Mouse (Mus musculus) hindbrain, postnatal 0 days (tissue): ENCODE data around the gene Gm49711. TPM values are rescaled to one million over a fixed set of nuclear protein-coding genes. Genes with fewer than 3 reads are reported as not detected.
"Not testable (repeated sequence)": the region's sequence is repeated elsewhere in the genome, so short reads cannot be mapped to it uniquely, and the experiment has no call there.

Source experiments
- ATAC-seq: fragments of 200-750 bp; cut with Nextera tagmentation; 2 replicates; pipeline ENCODE4 v1.8.0; 2017; ENCODE audit warnings: mild to moderate bottlenecking, moderate TSS enrichment, moderate library complexity
- DNase-seq: peaks from one replicate; pipeline ENCODE4 v3.0.0-alpha.2; 2015; ENCODE audit warnings: low spot score
- H3K27ac ChIP-seq: fragments of 300-500 bp; sonication (generic); 2 replicates; pipeline ENCODE4 v1.5.1; 2014; ENCODE audit warnings: mild to moderate bottlenecking
- H3K27me3 ChIP-seq: fragments of 300-500 bp; sonication (generic); 2 replicates; pipeline ENCODE4 v1.6.1; 2014; ENCODE audit warnings: low read length, mixed read lengths; ENCODE audit not compliant: insufficient read depth
- H3K36me3 ChIP-seq: fragments of 300-500 bp; sonication (generic); 2 replicates; pipeline ENCODE4 v1.6.1; 2014; ENCODE audit warnings: low read length, mixed read lengths; ENCODE audit not compliant: insufficient read depth
- H3K4me1 ChIP-seq: fragments of 300-500 bp; sonication (generic); 2 replicates; pipeline ENCODE4 v1.6.1; 2014; ENCODE audit warnings: antibody characterized with exemption, low read length, mixed read lengths; ENCODE audit not compliant: insufficient read depth
- H3K4me2 ChIP-seq: fragments of 300-500 bp; sonication (generic); 2 replicates; pipeline ENCODE4 v1.6.1; 2014; ENCODE audit warnings: low read depth, mild to moderate bottlenecking, low read length, moderate library complexity, mixed read lengths
- H3K4me3 ChIP-seq: fragments of 300-500 bp; sonication (generic); 2 replicates; pipeline ENCODE4 v1.5.1; 2014; ENCODE audit warnings: low read length
- H3K9ac ChIP-seq: fragments of 300-500 bp; sonication (generic); replicated peaks from 2 replicates; pipeline ENCODE4 v1.6.1; 2014; ENCODE audit warnings: mild to moderate bottlenecking, low read length, moderate library complexity, mixed read lengths
- H3K9me3 ChIP-seq: fragments of 300-500 bp; sonication (generic); 2 replicates; pipeline ENCODE4 v1.6.1; 2016; ENCODE audit warnings: low read length, mixed read lengths
- CTCF ChIP-seq: IDR thresholded peaks from 2 replicates; pipeline ENCODE4 v1.5.1; 2016; ENCODE audit warnings: antibody characterized with exemption, control low read depth, low read depth
- WGBS: fragments of 180-500 bp; shearing (Covaris S2); extraction: QIAGEN DNeasy Blood & Tissue Kit; methylation state at CpG from one replicate; pipeline ENCODE4 v1.1.7; 2014; 5-methylcytosine and 5-hydroxymethylcytosine counted together
- polyA plus RNA-seq: library from polyadenylated mRNA; unstranded; fragments of >200 nt; fragmentation: Nextera tagmentation; extraction: Ambion mirVana; gene quantifications from 2 replicates; pipeline ENCODE4 v1.2.1, GENCODE M21; 2015
- total RNA-seq: library from RNA; depleted of rRNA; stranded (reverse); fragments of >200 nt; gene quantifications from 2 replicates; pipeline ENCODE4 v1.2.3, GENCODE M21; 2014

Gene Gm49711
- total and polyA plus RNA-seq, 2 experiments from 2014 or later: 0.58 TPM; not detected in 1

GRCm38 (mm10) chr16:92089225-92089624, 31.1 kb downstream of the Gm49711 start:
- no peaks in the 10 kb centered on the region for H3K36me3 ChIP-seq

GRCm38 (mm10) chr16:92091876-92092275, 33.8 kb downstream of the Gm49711 start:
- ATAC-seq: no peak
- WGBS: 55% methylated on average over 5 of the region's 5 CpGs
- H3K9me3 ChIP-seq: no peaks in the 10 kb centered on the region

More at GRCm38 (mm10) chr16:92089225-92089624, 31.1 kb downstream of the Gm49711 start:
- TF ChIP-seq CTCF: no peak
- Histone ChIP-seq H3K27me3 (no peaks in the 10 kb centered on the region), H3K9me3 (no peaks in the 10 kb centered on the region), H3K4me3 (no peak overlapping the region), H3K4me2 (no peak overlapping the region), H3K27ac (no peak overlapping the region), H3K9ac (no peak overlapping the region), H3K4me1 (no peaks in the 10 kb centered on the region; the same call in 1 of the 2 replicates)
- WGBS: 29% methylated on average over 3 of the region's 3 CpGs
- no peak for ATAC-seq
- DNase-seq: no peak

GRCm38 (mm10) chr16:92098351-92099051, 40.4 kb downstream of the Gm49711 start:
- Histone ChIP-seq H3K4me1 (0 out of 2 replicates have a peak, but pooled peaks cover 7% of the 10 kb centered on the region), H3K9me3 (no peaks in the 10 kb centered on the region), H3K4me3 (no peak overlapping the region), H3K9ac (no peak overlapping the region), H3K36me3 (0 out of 2 replicates have a peak, but pooled peaks cover 3% of the 10 kb centered on the region), H3K27me3 (no peaks in the 10 kb centered on the region), H3K27ac (no peak overlapping the region), H3K4me2 (no peak overlapping the region)
- DNase-seq (peak; percentile 32), ATAC-seq (no peak)
- 60% methylated on average over 10 of the region's 10 CpGs for WGBS
- TF ChIP-seq CTCF: no peak

More at GRCm38 (mm10) chr16:92091876-92092275, 33.8 kb downstream of the Gm49711 start:
- no peaks in the 10 kb centered on the region for H3K36me3 ChIP-seq
- H3K27me3 ChIP-seq: no peaks in the 10 kb centered on the region
- no peak for DNase-seq
- H3K9ac ChIP-seq: no peak overlapping the region
- no peak overlapping the region for H3K4me2 ChIP-seq
- no peak overlapping the region for H3K4me3 ChIP-seq
- TF ChIP-seq CTCF: no peak
- H3K27ac ChIP-seq: no peak overlapping the region
- no peaks in the 10 kb centered on the region; the same call in 1 of the 2 replicates for H3K4me1 ChIP-seq

- DNase-seq (no peak), ATAC-seq (no peak)
- no peak for TF ChIP-seq CTCF
- no peaks in the 10 kb centered on the region for H3K9me3 ChIP-seq
- 78% methylated on average over 16 of the region's 16 CpGs for WGBS
- H3K9ac ChIP-seq: no peak overlapping the region
- 0 out of 2 replicates have a peak, but pooled peaks cover 3% of the 10 kb centered on the region for H3K36me3 ChIP-seq
- peak overlapping the region; percentile 37; the same call in 1 of the 2 replicates for H3K27ac ChIP-seq
- no peaks in the 10 kb centered on the region for H3K27me3 ChIP-seq
- no peak overlapping the region for H3K4me3 ChIP-seq
- H3K4me1 ChIP-seq: 0 out of 2 replicates have a peak, but pooled peaks cover 12% of the 10 kb centered on the region
- H3K4me2 ChIP-seq: no peak overlapping the region
Measured at GRCm38 (mm10) chr16:92099598-92099997, 41.5 kb downstream of the Gm49711 start.

GRCm38 (mm10) chr16:92100111-92100510, 42.0 kb downstream of the Gm49711 start:
- DNase-seq (peak; percentile 71), ATAC-seq (peak; percentile 77)
- Histone ChIP-seq H3K27me3 (no peaks in the 10 kb centered on the region), H3K4me3 (no peak overlapping the region), H3K9ac (no peak overlapping the region), H3K9me3 (no peaks in the 10 kb centered on the region), H3K36me3 (0 out of 2 replicates have a peak, but pooled peaks cover 3% of the 10 kb centered on the region), H3K4me2 (no peak overlapping the region), H3K4me1 (0 out of 2 replicates have a peak, but pooled peaks cover 12% of the 10 kb centered on the region), H3K27ac (peak overlapping the region; percentile 37; the same call in 1 of the 2 replicates)
- 46% methylated on average over 4 of the region's 4 CpGs for WGBS
- TF ChIP-seq CTCF: no peak

GRCm38 (mm10) chr16:92102115-92102514, 44.0 kb downstream of the Gm49711 start:
- Histone ChIP-seq H3K27ac (no peak overlapping the region), H3K9me3 (no peaks in the 10 kb centered on the region), H3K36me3 (0 out of 2 replicates have a peak, but pooled peaks cover 3% of the 10 kb centered on the region), H3K4me3 (no peak overlapping the region), H3K9ac (no peak overlapping the region), H3K4me1 (0 out of 2 replicates have a peak, but pooled peaks cover 12% of the 10 kb centered on the region), H3K27me3 (no peaks in the 10 kb centered on the region), H3K4me2 (no peak overlapping the region)
- no peak for TF ChIP-seq CTCF
- no peak for ATAC-seq
- DNase-seq: peak; percentile 35
- 48% methylated on average over 5 of the region's 5 CpGs for WGBS

GRCm38 (mm10) chr16:92102931-92103330, 44.8 kb downstream of the Gm49711 start:
- WGBS: 98% methylated on average over 6 of the region's 7 CpGs
- not testable (repeated sequence) for H3K27me3 ChIP-seq, ATAC-seq, H3K4me2 ChIP-seq, H3K36me3 ChIP-seq, H3K4me3 ChIP-seq, H3K27ac ChIP-seq, DNase-seq, H3K9ac ChIP-seq, H3K9me3 ChIP-seq
- 0 out of 2 replicates have a peak, but pooled peaks cover 12% of the 10 kb centered on the region for H3K4me1 ChIP-seq
